Mouse (Mus musculus) frontal cortex, postnatal 10 days (tissue): ENCODE results near the gene Lhfpl2.

Experiments used
- DNase-seq, 2 experiments: peaks; one replicate each; pipeline ENCODE4 v3.0.0; 2022; ENCODE audit warnings: low spot score in 2 of 2, mixed read lengths in 1 of 2

The Lhfpl2 gene

GRCm38 (mm10) chr13:94098369-94099084, 40.9 kb downstream of the Lhfpl2 start:
- no peak for DNase-seq

- DNase-seq, result no peak
These were observed 41.5 kb downstream of the Lhfpl2 start for GRCm38 (mm10) chr13:94099087-94099486.

GRCm38 (mm10) chr13:94100361-94100760, 42.8 kb downstream of the Lhfpl2 start:
- no peak for DNase-seq

GRCm38 (mm10) chr13:94101020-94101571, 43.5 kb downstream of the Lhfpl2 start:
- DNase-seq, result no peak

- no peak for DNase-seq
These were observed 47.4 kb downstream of the Lhfpl2 start for GRCm38 (mm10) chr13:94104866-94105475.

GRCm38 (mm10) chr13:94106431-94106830, 48.8 kb downstream of the Lhfpl2 start:
- no peak for DNase-seq

GRCm38 (mm10) chr13:94106983-94107382, 49.4 kb downstream of the Lhfpl2 start:
- no peak for DNase-seq

- DNase-seq, result no peak
These were observed 53.0 kb downstream of the Lhfpl2 start for GRCm38 (mm10) chr13:94110556-94110955.

GRCm38 (mm10) chr13:94115476-94115875, 57.9 kb downstream of the Lhfpl2 start:
- peak in 1 of 2 experiments; percentile 29 for DNase-seq

- no peak for DNase-seq
These were observed 59.3 kb downstream of the Lhfpl2 start for GRCm38 (mm10) chr13:94116705-94117410.

GRCm38 (mm10) chr13:94117522-94117921, 59.9 kb downstream of the Lhfpl2 start:
- no peak for DNase-seq

- no peak for DNase-seq
These were observed 60.5 kb downstream of the Lhfpl2 start for GRCm38 (mm10) chr13:94118091-94118490.

- no peak for DNase-seq
These were observed 61.7 kb downstream of the Lhfpl2 start for GRCm38 (mm10) chr13:94119309-94119708.

GRCm38 (mm10) chr13:94122703-94123592, 65.4 kb downstream of the Lhfpl2 start:
- no peak for DNase-seq

- no peak for DNase-seq
These were observed 72.8 kb downstream of the Lhfpl2 start for GRCm38 (mm10) chr13:94130394-94130793.

GRCm38 (mm10) chr13:94131135-94131534, 73.5 kb downstream of the Lhfpl2 start:
- DNase-seq, result no peak

- no peak for DNase-seq
These were observed 74.8 kb downstream of the Lhfpl2 start for GRCm38 (mm10) chr13:94132187-94132995.

GRCm38 (mm10) chr13:94134646-94135045, 77.0 kb downstream of the Lhfpl2 start:
- DNase-seq, result no peak

GRCm38 (mm10) chr13:94135180-94135579, 77.6 kb downstream of the Lhfpl2 start:
- DNase-seq, result no peak

GRCm38 (mm10) chr13:94139713-94140445, 82.3 kb downstream of the Lhfpl2 start:
- DNase-seq, result no peak
